Mouse (Mus musculus): ENCODE data around the gene Slco1a4.

DNA sequence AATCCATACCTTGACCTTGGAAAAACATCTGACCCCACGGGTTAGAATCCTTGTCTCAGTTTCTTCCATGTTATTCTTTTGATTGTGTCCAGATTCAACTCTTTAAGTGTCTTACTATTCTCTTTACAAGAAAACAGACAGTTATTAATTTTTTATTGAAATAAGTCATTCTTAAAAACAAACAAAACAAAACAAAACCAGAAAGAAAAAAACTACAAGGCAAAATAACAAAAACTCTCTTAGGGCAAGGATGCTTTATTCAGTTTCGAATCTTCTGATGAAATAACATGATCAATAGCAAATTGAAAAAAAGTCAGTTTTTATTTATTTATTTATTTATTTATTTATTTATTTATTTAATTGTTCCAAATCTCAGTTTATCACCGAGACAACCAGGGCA, 82.3 kb downstream of the Slco1a4 start, which contains the start of gene Gm5724:
- TF ChIP-seq POLR2A (IDR thresholded peaks at IDR 0.05; ENCODE audit: low read depth, low read length) (no peak), CTCF (conservative IDR thresholded peaks at IDR 0.05; ENCODE audit: insufficient read depth, insufficient read length, low read depth, low read length) (no peak)
